Mouse (Mus musculus) spleen, postnatal 10 days (tissue): ENCODE data around the gene Gm20388.

ENCODE experiments used
- DNase-seq, 2 experiments: peaks; one replicate each; pipeline ENCODE4 v3.0.0; 2021 to 2022; ENCODE audit warnings: low spot score in 2 of 2

Gene Gm20388

GRCm38 (mm10) chr8:123087289-123087688 is 3176.6 kb downstream of the Gm20388 start:
- DNase-seq = no peak

GRCm38 (mm10) chr8:123097216-123097615 is 3186.6 kb downstream of the Gm20388 start:
- DNase-seq = no peak

GRCm38 (mm10) chr8:123097786-123098584 is 3187.3 kb downstream of the Gm20388 start:
- DNase-seq = peak in 1 of 2 experiments; percentile 43

- DNase-seq = no peak
These were observed 3189.6 kb downstream of the Gm20388 start for GRCm38 (mm10) chr8:123100288-123100687.

- no peak for DNase-seq
These were observed 3190.6 kb downstream of the Gm20388 start for GRCm38 (mm10) chr8:123101244-123101643.

- DNase-seq = peak; percentile 95 to 98
These were observed 3191.4 kb downstream of the Gm20388 start, which contains the start of gene Rpl13 for GRCm38 (mm10) chr8:123101735-123102685. TSS of gene Rpl13 (plus strand) at chr8:123102350.

GRCm38 (mm10) chr8:123102855-123103254 is 3192.2 kb downstream of the Gm20388 start:
- peak; percentile 38 to 39 for DNase-seq

- DNase-seq = no peak
These were observed 3192.6 kb downstream of the Gm20388 start for GRCm38 (mm10) chr8:123103285-123103684.

GRCm38 (mm10) chr8:123104046-123104767 is 3193.6 kb downstream of the Gm20388 start:
- DNase-seq = no peak

- no peak for DNase-seq
These were observed 3195.1 kb downstream of the Gm20388 start for GRCm38 (mm10) chr8:123105553-123106326.

- peak in 1 of 2 experiments; percentile 50 for DNase-seq
These were observed 3195.9 kb downstream of the Gm20388 start for GRCm38 (mm10) chr8:123106531-123106930.

GRCm38 (mm10) chr8:123108010-123108409 is 3197.4 kb downstream of the Gm20388 start:
- no peak for DNase-seq

- no peak for DNase-seq
These were observed 3198.3 kb downstream of the Gm20388 start for GRCm38 (mm10) chr8:123108953-123109352.

GRCm38 (mm10) chr8:123110649-123111048 is 3200.0 kb downstream of the Gm20388 start:
- peak in 1 of 2 experiments; percentile 73 for DNase-seq

GRCm38 (mm10) chr8:123112892-123113291 is 3202.3 kb downstream of the Gm20388 start:
- no peak for DNase-seq

GRCm38 (mm10) chr8:123113908-123114469 is 3203.3 kb downstream of the Gm20388 start:
- DNase-seq = no peak

GRCm38 (mm10) chr8:123114644-123115043 is 3204.0 kb downstream of the Gm20388 start:
- no peak for DNase-seq

- DNase-seq = peak in 1 of 2 experiments; percentile 24
These were observed 3206.6 kb downstream of the Gm20388 start, which contains the start of gene Cpne7 for GRCm38 (mm10) chr8:123117127-123117731. TSS of gene Cpne7 (plus strand) at chr8:123117374.

GRCm38 (mm10) chr8:123117744-123118143 is 3207.1 kb downstream of the Gm20388 start:
- no peak for DNase-seq

GRCm38 (mm10) chr8:123122059-123122458 is 3211.4 kb downstream of the Gm20388 start:
- DNase-seq = no peak
